In genomic region chr7:96970359-96970758, GRCm38 (mm10) we compare ENCODE assay signal across 10 mouse cellular contexts. TPM values are rescaled to one million over a fixed set of nuclear protein-coding genes. Genes with fewer than 3 reads are reported as not detected.
DNase-seq lines count a peak whose midpoint lies in the region; ATAC-seq and TF ChIP-seq lines count a peak whose summit lies in the region.
"Had no signal": no experiment of that assay in that cellular context is flagged by ENCODE, and none has a peak within 500 bp of the region (broad histone marks: within the 10 kb centered on the region; RNA-seq: fewer than 3 reads in every experiment).

No protein-coding gene starts in this region.

- H3K27me3 ChIP-seq in kidney, adult 2 months (replicated peaks; ENCODE audit: control insufficient read depth, insufficient read depth, low read length): no peaks in the 10 kb centered on the region
- no peaks in the 10 kb centered on the region for H3K27me3 ChIP-seq in splenic B cell, adult 2 months (ENCODE audit: control insufficient read depth, insufficient read depth, low read length, poor library complexity, severe bottlenecking)
- H3K27me3 ChIP-seq: limb, embryonic 13.5 days; stomach, embryonic 15.5 days had no signal

- H3K27ac ChIP-seq in kidney, adult 2 months (ENCODE audit: insufficient read depth, low read depth, low read length): no peak overlapping the region
- H3K27ac ChIP-seq: limb, embryonic 13.5 days; stomach, embryonic 15.5 days had no signal

- TF ChIP-seq POLR2A in kidney, adult 2 months (IDR thresholded peaks at IDR 0.05; ENCODE audit: low read depth, low read length): no peak

- peak; percentile 62 for DNase-seq in kidney, adult 2 months
- DNase-seq in kidney, adult 11 months: no peak
- DNase-seq in CD4-positive, CD25-positive, alpha-beta regulatory T cell, adult 2 months (ENCODE audit: low read depth, low spot score): peak; percentile 79
- peak; percentile 55 for DNase-seq in ZHBTc4 (ENCODE audit: low read depth, low spot score)
- peak; percentile 78 for DNase-seq in splenic B cell, adult 2 months (ENCODE audit: low read depth, low spot score)
- no peak for DNase-seq in layer of hippocampus, adult 8-10 months (ENCODE audit: low spot score in 2 of 2)
- DNase-seq in heart, postnatal 36 days: no peak

- ATAC-seq in hematopoietic stem cell, adult 5-6 weeks (replicated peaks in 1 of 2; ENCODE audit: insufficient read depth in 1 of 2, low FRiP score in 2 of 2, low TSS enrichment in 1 of 2, low read depth in 1 of 2, poor library complexity in 2 of 2, severe bottlenecking in 2 of 2): peak; percentile 66 to 71; a peak in 3 of 4 replicates

- TF ChIP-seq CTCF in kidney, adult 2 months (conservative IDR thresholded peaks at IDR 0.05; ENCODE audit: insufficient read depth, insufficient read length, low read depth, low read length): 0 out of 2 replicates have a peak, but pooled peaks have one; percentile 8

- no peaks in the 10 kb centered on the region for H3K4me1 ChIP-seq in kidney, adult 2 months (ENCODE audit: control insufficient read depth, insufficient read depth, low read length)
- H3K4me1 ChIP-seq: limb, embryonic 13.5 days had no signal

- H3K36me3 ChIP-seq in kidney, adult 2 months (ENCODE audit: control insufficient read depth, insufficient read depth, low read length): no peaks in the 10 kb centered on the region
- no peaks in the 10 kb centered on the region for H3K36me3 ChIP-seq in splenic B cell, adult 2 months (ENCODE audit: control insufficient read depth, insufficient read depth, low read length, poor library complexity, severe bottlenecking)
- H3K36me3 ChIP-seq: stomach, embryonic 15.5 days had no signal

- intact Hi-C loops in heart, postnatal 36 days (cut with DNase I): loop anchor here (1.0 kb wide), 1 partner anchor 327 kb away; no protein-coding TSS in a partner anchor

- H3K4me3 ChIP-seq in kidney, adult 2 months (ENCODE audit: insufficient read depth, low read depth, low read length): no peak overlapping the region
- H3K4me3 ChIP-seq: limb, embryonic 13.5 days; stomach, embryonic 15.5 days had no signal

- WGBS in kidney, adult 2 months: 24% methylated on average over 1 of the region's 1 CpGs

RNA-seq across cellular contexts. Expression of gene Nars2, which starts 19.1 kb away (rescaled TPM):
- 4.2 and 5.2 TPM in 2 replicates for polyA plus RNA-seq in kidney, adult 2 months (2012; rRNA removed)
- total RNA-seq in hematopoietic stem cell, adult 5-6 weeks (2017): 14.6 and 14.9 TPM in 2 replicates
- 10 to 100 TPM; 19.2 to 20.1 (median 19.7) TPM for total RNA-seq in layer of hippocampus, adult 8-10 months (2022)
- total RNA-seq in heart, postnatal 36 days (2021): 10 to 100 TPM; 16.4 to 18.7 TPM

Comparison
In these comparisons a context has a peak if more than half of its experiments do, and no peak if none do; other contexts are left out.
1. DNase-seq: peak in kidney, adult 2 months (single experiment), CD4-positive, CD25-positive, alpha-beta regulatory T cell, adult 2 months (single experiment), ZHBTc4 (single experiment) and splenic B cell, adult 2 months (single experiment); none in kidney, adult 11 months (single experiment), layer of hippocampus, adult 8-10 months (0 of 2) and heart, postnatal 36 days (0 of 2).